Mouse (Mus musculus) hindbrain, embryonic 12.5 days (tissue): ENCODE results near the gene Rplp0. TPM values are rescaled to one million over a fixed set of nuclear protein-coding genes. Genes with fewer than 3 reads are reported as not detected.
"Not testable (repeated sequence)": the region's sequence is repeated elsewhere in the genome, so short reads cannot be mapped to it uniquely, and the experiment has no call there.

ENCODE experiments used
- ATAC-seq: fragments of 200-750 bp; cut with Nextera tagmentation; 2 replicates; pipeline ENCODE4 v1.8.0; 2017; ENCODE audit warnings: moderate TSS enrichment; ENCODE audit not compliant: low FRiP score
- H3K27ac ChIP-seq: fragments of 300-500 bp; sonication (generic); 2 replicates; pipeline ENCODE4 v1.5.1; 2016; ENCODE audit warnings: mild to moderate bottlenecking
- H3K27me3 ChIP-seq: fragments of 300-500 bp; sonication (generic); 2 replicates; pipeline ENCODE4 v1.6.1; 2016; ENCODE audit warnings: mild to moderate bottlenecking
- H3K36me3 ChIP-seq: fragments of 300-500 bp; sonication (generic); 2 replicates; pipeline ENCODE4 v1.6.1; 2016; ENCODE audit warnings: mild to moderate bottlenecking
- H3K4me1 ChIP-seq: fragments of 300-500 bp; sonication (generic); 2 replicates; pipeline ENCODE4 v1.6.1; 2016
- H3K4me2 ChIP-seq: fragments of 300-500 bp; sonication (generic); replicated peaks from 2 replicates; pipeline ENCODE4 v1.6.1; 2016; ENCODE audit warnings: mild to moderate bottlenecking
- H3K4me3 ChIP-seq: fragments of 300-500 bp; sonication (generic); 2 replicates; pipeline ENCODE4 v1.5.1; 2016; ENCODE audit warnings: mild to moderate bottlenecking
- H3K9ac ChIP-seq: fragments of 300-500 bp; sonication (generic); 2 replicates; pipeline ENCODE4 v1.6.1; 2016; ENCODE audit warnings: mild to moderate bottlenecking, moderate library complexity
- H3K9me3 ChIP-seq: fragments of 300-500 bp; sonication (generic); replicated peaks from 2 replicates; pipeline ENCODE4 v1.6.1; 2016; ENCODE audit warnings: mild to moderate bottlenecking
- WGBS: fragments of 180-500 bp; shearing (Covaris S2); methylation state at CpG from one replicate; pipeline ENCODE4 v1.1.7; 2016; 5-methylcytosine and 5-hydroxymethylcytosine counted together
- polyA plus RNA-seq: library from polyadenylated mRNA; unstranded; fragments of >200 nt; fragmentation: Nextera tagmentation; extraction: Ambion mirVana; gene quantifications from 2 replicates; pipeline ENCODE4 v1.2.1, GENCODE M21; 2016

Gene Rplp0
- polyA plus RNA-seq, 1 experiment from 2014 or later: 900 TPM

DNA sequence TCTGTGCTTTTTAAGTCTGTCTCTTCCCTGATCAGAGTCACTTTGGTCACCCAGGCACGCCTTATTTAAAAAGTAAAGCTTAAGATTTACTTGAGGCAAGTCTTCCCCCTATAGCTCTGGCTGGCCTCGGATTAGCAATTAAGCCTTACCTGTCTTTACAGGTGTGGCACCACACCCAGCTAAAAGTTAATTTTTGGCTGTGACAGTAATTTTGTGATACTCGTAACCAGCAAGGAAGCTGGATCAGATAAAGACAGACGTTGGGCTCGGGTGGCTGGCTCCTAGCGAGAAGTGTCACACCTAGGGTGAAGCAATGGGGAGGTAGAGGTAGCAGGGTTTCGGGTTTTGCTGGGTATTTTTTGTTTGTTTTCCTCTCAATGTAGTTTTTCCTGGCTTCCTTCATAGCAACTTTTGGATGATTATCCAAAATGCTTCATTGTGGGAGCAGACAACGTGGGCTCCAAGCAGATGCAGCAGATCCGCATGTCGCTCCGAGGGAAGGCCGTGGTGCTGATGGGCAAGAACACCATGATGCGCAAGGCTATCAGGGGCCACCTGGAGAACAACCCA is 1.2 kb downstream of the Rplp0 start:
- Histone ChIP-seq H3K27me3 (no peaks in the 10 kb centered on the region), H3K9me3 (no peaks in the 10 kb centered on the region), H3K9ac (peak overlapping the region; percentile 89), H3K4me3 (peak overlapping the region; percentile 89), H3K4me2 (peak overlapping the region; percentile 71), H3K36me3 (peaks cover 27% of the 10 kb centered on the region), H3K27ac (no peak overlapping the region), H3K4me1 (peaks cover 18% of the 10 kb centered on the region)
- WGBS: 37% methylated on average over 13 of the region's 13 CpGs
- ATAC-seq: no peak

DNA sequence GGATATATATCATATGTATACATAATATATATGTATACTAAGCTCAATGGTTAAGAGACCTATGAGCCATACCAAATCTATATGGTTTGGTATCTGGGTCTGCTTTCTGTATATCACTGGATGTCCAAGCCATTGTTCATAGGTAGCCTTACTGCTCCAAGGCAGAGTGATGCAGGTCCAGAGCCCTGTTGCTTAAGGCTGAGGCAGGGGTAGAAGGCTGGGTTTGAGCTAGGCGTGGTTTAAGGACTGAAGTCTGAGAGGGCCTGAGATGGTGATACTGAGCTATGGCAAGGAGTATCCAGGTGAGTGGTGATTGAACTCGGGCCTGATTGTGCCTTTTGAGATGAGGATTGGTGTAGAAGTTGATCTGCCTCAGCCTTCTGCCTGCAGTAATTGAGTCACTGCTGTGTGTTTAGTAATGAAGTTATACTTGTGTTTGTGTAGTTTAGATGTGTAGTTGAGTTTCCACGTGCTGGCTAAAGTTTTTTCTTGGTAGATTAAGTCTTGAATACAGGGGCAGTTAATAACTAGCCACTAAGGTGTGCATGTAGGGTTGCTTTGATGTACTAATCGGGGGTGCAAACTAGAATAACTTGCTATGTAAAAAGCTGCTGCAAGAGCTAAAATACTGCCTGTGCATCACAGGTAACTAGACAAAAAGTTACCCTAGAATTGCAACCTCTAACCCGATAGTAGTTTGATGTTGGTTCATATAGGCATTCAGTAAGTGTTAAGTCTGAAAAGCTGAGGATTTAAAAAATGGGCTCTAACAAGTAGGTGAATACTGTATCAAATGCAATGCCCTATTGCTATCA is 4.7 kb downstream of the Rplp0 start:
- peak overlapping the region; percentile 79; the same call in 1 of the 2 replicates for H3K27ac ChIP-seq
- peaks cover 26% of the 10 kb centered on the region for H3K4me1 ChIP-seq
- no peaks in the 10 kb centered on the region for H3K9me3 ChIP-seq
- no peak for ATAC-seq
- H3K27me3 ChIP-seq: no peaks in the 10 kb centered on the region
- 49% methylated on average over 5 of the region's 5 CpGs for WGBS
- H3K36me3 ChIP-seq: peaks cover 27% of the 10 kb centered on the region
- no peak overlapping the region for H3K9ac ChIP-seq
- peak overlapping the region; percentile 81; the same call in 1 of the 2 replicates for H3K4me2 ChIP-seq
- 0 out of 2 replicates have a peak overlapping the region, but pooled peaks have one; percentile 97 for H3K4me3 ChIP-seq

- peak within 1 kb of the TSS; percentile 94 for H3K9ac ChIP-seq
- H3K36me3 ChIP-seq: peaks cover 27% of the 10 kb centered on the region
- H3K4me2 ChIP-seq: peak within 1 kb of the TSS; percentile 81
- peak; percentile 83 for ATAC-seq
- H3K27me3 ChIP-seq: no peaks in the 10 kb centered on the region
- H3K27ac ChIP-seq: peak within 1 kb of the TSS; percentile 79
- H3K4me3 ChIP-seq: peak within 1 kb of the TSS; percentile 97
- no peaks in the 10 kb centered on the region for H3K9me3 ChIP-seq
- 2% methylated on average over 44 of the region's 55 CpGs for WGBS
- peaks cover 30% of the 10 kb centered on the region for H3K4me1 ChIP-seq
Observed at GRCm38 (mm10) chr5:115564737-115565393, 5.6 kb downstream of the Rplp0 start, which contains the start of gene Gcn1l1. Gene Gcn1l1, plus strand, starts transcription at chr5:115565254.

DNA sequence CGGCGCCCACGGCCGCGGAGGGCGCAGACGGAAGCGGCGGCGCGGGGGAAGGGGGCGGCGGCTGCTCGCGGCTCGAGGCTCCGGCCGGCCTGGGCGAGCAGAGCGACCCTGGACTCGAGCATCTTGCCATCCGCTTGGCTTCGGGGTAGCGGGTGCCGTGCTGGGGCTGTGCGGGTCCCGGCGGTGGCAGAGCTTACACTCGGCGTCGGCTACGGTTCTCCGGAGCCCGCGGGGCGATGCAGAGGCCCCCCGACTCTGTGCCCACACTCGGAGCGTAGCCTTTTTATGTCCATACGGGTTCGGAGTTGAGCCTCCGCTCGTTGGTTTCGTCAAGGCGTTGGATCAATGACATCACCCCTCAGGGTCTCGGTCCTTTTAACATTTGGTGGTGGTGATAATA is 6.1 kb downstream of the Rplp0 start:
- Histone ChIP-seq H3K27ac (peak overlapping the region; percentile 79), H3K9ac (peak overlapping the region; percentile 94), H3K4me3 (peak overlapping the region; percentile 97), H3K27me3 (no peaks in the 10 kb centered on the region), H3K4me1 (peaks cover 26% of the 10 kb centered on the region), H3K36me3 (peaks cover 27% of the 10 kb centered on the region), H3K9me3 (no peaks in the 10 kb centered on the region), H3K4me2 (peak overlapping the region; percentile 81)
- ATAC-seq: peak; percentile 52
- under 1% methylated on average over 38 of the region's 46 CpGs for WGBS

DNA sequence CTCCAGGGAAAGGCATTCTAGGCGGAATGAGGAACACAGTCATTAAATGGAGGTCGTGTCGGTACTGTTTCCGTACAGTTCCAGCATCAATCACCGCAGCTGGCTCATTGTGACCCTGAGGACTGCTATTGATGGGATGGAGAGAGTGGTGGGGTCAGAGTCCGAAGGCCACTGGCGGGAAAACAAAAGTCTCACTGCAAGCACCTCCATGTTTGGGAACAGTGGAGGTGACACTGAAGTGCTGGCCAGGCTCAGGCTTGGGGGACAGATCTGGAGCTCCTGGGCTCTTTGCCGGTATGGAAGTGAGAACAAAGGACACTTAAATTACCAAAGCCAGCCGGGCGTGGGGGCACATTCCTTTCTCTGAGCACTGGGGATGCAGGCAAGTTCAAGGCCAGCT is 9.4 kb downstream of the Rplp0 start:
- Histone ChIP-seq H3K4me3 (no peak overlapping the region), H3K9me3 (no peaks in the 10 kb centered on the region), H3K4me1 (peaks cover 17% of the 10 kb centered on the region), H3K27ac (no peak overlapping the region), H3K9ac (no peak overlapping the region), H3K27me3 (no peaks in the 10 kb centered on the region), H3K4me2 (no peak overlapping the region), H3K36me3 (peaks cover 24% of the 10 kb centered on the region)
- 46% methylated on average over 10 of the region's 10 CpGs for WGBS
- no peak for ATAC-seq

DNA sequence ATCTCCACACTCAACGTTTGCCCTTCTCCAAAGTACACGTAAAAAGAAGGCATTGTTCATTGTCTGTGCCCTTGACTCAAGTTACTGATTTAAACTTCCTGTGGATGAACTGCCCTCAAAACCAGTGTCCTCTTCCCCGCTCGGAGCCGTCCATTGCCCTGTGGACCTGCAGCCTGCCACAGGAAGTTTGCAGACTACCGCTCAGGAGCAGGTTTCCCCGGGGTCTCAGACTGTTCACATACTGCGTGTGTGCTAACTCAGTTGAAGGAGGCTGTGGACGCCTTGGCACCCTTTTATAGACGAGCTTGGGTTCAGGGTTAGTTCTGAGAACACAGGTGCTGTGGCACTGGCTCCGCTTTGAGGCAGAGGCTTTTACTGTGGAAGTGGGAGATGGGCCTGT is 10.0 kb downstream of the Rplp0 start:
- Histone ChIP-seq H3K9ac (no peak overlapping the region), H3K36me3 (peaks cover 30% of the 10 kb centered on the region), H3K27me3 (no peaks in the 10 kb centered on the region), H3K4me3 (no peak overlapping the region), H3K9me3 (no peaks in the 10 kb centered on the region), H3K4me1 (peaks cover 17% of the 10 kb centered on the region), H3K27ac (no peak overlapping the region), H3K4me2 (no peak overlapping the region)
- no peak for ATAC-seq
- WGBS: 73% methylated on average over 11 of the region's 11 CpGs

GRCm38 (mm10) chr5:115569721-115570120 is 10.5 kb downstream of the Rplp0 start:
- no peak overlapping the region for H3K27ac ChIP-seq
- H3K27me3 ChIP-seq: no peaks in the 10 kb centered on the region
- whole genome bisulfite sequencing: 89% methylated on average over 4 of the region's 4 CpGs
- H3K36me3 ChIP-seq: peaks cover 34% of the 10 kb centered on the region
- H3K4me2 ChIP-seq: no peak overlapping the region
- H3K9me3 ChIP-seq: no peaks in the 10 kb centered on the region
- H3K4me1 ChIP-seq: peaks cover 14% of the 10 kb centered on the region
- no peak for ATAC-seq
- no peak overlapping the region for H3K4me3 ChIP-seq
- H3K9ac ChIP-seq: no peak overlapping the region

DNA sequence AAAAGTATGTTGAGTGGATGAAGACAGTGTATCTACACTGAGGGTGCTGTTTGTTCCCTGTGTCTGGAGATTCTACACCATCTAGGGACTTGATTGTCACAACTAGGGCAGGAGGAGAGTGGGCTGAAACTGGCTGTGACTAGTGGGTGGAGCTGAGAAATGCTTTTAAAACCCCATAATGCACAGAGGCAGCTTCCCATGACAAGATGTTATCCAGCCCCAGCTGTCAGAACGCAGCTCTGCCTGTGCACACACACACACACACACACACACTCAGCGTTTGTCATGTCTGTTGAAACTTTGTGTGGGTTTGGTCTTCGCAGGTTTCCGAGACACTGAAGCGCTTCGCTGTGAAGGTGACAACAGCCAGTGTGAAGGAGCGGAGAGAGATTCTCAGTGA is 11.8 kb downstream of the Rplp0 start:
- no peaks in the 10 kb centered on the region for H3K27me3 ChIP-seq
- WGBS: 96% methylated on average over 7 of the region's 7 CpGs
- H3K36me3 ChIP-seq: peaks cover 48% of the 10 kb centered on the region
- H3K4me3 ChIP-seq: no peak overlapping the region
- H3K4me1 ChIP-seq: peaks cover 6% of the 10 kb centered on the region
- H3K4me2 ChIP-seq: no peak overlapping the region
- H3K9ac ChIP-seq: no peak overlapping the region
- H3K9me3 ChIP-seq: no peaks in the 10 kb centered on the region
- no peak for ATAC-seq
- no peak overlapping the region for H3K27ac ChIP-seq

DNA sequence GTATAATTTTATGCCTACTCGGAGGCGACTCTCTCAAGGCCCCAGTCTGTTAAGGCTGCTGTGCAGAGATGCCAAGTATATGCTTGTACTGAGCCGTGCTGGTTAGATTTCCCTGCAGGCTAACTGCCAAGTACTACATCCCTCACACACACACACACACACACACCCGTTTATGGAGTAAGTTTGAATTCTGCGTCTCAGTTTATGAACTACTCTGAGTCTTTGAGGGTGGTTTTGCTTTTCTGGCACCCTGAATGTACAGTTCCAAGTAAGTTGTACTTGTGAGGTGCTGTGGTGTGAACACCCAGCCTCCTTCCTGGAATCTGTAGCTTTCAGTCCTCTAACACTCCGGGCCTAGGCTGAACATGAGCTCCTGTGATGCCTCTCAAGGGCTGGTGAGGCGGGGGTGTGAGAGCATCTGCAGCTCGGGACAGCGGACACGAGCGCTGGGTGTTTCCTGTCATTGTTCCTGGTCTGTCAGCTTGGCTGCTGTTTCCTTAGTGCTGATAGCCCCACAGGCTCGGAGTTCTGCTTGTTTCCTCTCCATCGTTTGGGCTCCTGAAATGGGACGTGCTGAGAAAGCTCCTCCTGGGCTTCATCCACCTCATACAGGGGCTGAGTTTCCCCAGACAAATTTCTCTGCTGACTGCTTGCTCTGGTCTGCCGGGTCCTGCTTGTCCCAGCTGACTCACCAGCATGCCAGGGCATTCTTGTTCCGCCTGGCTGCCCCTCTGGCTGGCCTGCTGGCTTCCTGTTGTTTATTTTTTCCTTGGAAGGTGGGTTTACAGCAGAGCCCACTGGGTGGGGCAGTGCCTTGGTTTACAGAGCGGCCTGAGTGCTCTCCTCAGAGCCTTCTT is 13.6 kb downstream of the Rplp0 start:
- H3K4me2 ChIP-seq: no peak overlapping the region
- no peak overlapping the region for H3K9ac ChIP-seq
- H3K27ac ChIP-seq: no peak overlapping the region
- H3K36me3 ChIP-seq: peaks cover 64% of the 10 kb centered on the region
- no peak overlapping the region for H3K4me3 ChIP-seq
- H3K4me1 ChIP-seq: 0 out of 2 replicates have a peak, but pooled peaks cover 3% of the 10 kb centered on the region
- ATAC-seq: no peak
- WGBS: 67% methylated on average over 17 of the region's 17 CpGs
- H3K27me3 ChIP-seq: no peaks in the 10 kb centered on the region
- H3K9me3 ChIP-seq: no peaks in the 10 kb centered on the region

DNA sequence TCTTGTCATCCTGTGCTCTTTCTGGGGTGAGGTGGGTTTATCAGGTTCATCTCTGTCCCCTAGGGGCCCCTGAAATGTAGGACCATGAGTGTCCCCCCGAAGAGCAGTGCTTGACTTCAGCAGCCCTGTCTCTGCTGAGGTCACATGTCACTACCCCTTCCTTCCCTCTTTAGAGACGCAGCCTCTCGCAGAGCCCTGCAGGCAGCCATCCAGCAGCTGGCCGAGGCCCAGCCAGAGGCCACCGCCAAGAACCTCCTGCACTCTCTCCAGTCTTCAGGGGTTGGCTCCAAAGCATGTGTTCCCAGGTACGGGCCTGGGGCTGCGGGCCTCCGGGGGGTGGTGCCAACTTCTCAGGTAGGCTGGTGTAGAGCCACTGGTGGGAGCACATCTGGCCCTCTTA is 15.7 kb downstream of the Rplp0 start:
- H3K4me2 ChIP-seq: no peak overlapping the region
- no peak overlapping the region for H3K27ac ChIP-seq
- H3K9me3 ChIP-seq: no peaks in the 10 kb centered on the region
- no peak for ATAC-seq
- peaks cover 85% of the 10 kb centered on the region for H3K36me3 ChIP-seq
- H3K4me1 ChIP-seq: no peaks in the 10 kb centered on the region
- H3K9ac ChIP-seq: no peak overlapping the region
- no peak overlapping the region for H3K4me3 ChIP-seq
- WGBS: 93% methylated on average over 8 of the region's 8 CpGs
- no peaks in the 10 kb centered on the region for H3K27me3 ChIP-seq

DNA sequence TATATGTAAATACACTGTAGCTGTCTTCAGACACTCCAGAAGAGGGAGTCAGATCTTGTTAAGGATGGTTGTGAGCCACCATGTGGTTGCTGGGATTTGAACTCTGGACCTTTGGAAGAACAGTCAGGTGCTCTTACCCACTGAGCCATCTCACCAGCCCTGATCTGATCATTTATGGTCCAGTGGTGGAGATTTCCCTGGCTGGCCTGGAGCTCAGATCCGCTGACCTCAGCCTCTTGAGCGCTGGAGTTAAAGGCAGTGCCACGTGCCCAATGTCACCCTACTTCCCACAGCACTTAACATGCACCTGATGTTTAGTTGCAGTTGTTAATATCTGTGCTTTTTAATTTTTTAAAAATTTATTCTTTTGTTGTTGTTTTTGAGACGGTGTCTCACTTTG is 18.4 kb downstream of the Rplp0 start:
- ATAC-seq, H3K4me2 ChIP-seq, H3K27ac ChIP-seq, H3K4me1 ChIP-seq, H3K9ac ChIP-seq, H3K27me3 ChIP-seq, H3K4me3 ChIP-seq: not testable (repeated sequence)
- peaks cover 96% of the 10 kb centered on the region for H3K36me3 ChIP-seq
- 97% methylated on average over 4 of the region's 4 CpGs for WGBS
- peaks cover 10% of the 10 kb centered on the region; the same call in 1 of the 2 replicates for H3K9me3 ChIP-seq

DNA sequence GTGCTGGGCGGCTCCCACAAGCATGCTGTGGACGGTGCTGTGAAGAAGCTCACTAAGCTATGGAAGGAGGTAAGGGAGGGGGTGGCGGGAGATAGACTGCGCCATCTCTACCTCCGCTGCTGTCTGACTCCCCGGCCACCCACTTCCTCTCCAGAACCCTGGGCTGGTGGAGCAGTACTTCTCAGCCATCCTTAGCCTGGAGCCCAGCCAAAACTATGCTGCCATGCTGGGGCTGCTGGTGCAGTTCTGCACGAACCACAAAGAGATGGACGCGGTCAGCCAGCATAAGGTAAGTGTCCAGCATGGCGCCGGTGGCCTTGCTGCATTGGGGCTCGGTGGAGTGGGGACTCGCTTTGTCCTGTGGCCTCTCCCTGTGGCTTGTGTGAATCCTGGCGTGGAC is 19.7 kb downstream of the Rplp0 start:
- H3K4me3 ChIP-seq: no peak overlapping the region
- no peak overlapping the region for H3K4me2 ChIP-seq
- H3K4me1 ChIP-seq: no peaks in the 10 kb centered on the region
- H3K9ac ChIP-seq: no peak overlapping the region
- peaks cover 20% of the 10 kb centered on the region; the same call in 1 of the 2 replicates for H3K9me3 ChIP-seq
- peaks cover 98% of the 10 kb centered on the region for H3K36me3 ChIP-seq
- WGBS: 97% methylated on average over 14 of the region's 14 CpGs
- no peaks in the 10 kb centered on the region for H3K27me3 ChIP-seq
- no peak overlapping the region for H3K27ac ChIP-seq
- ATAC-seq: no peak
